Mouse (Mus musculus) heart, postnatal 0 days (tissue): ENCODE data around the gene Pou2f2. TPM values are rescaled to one million over a fixed set of nuclear protein-coding genes. Genes with fewer than 3 reads are reported as not detected.

Experiments
- ATAC-seq: fragments of 200-750 bp; cut with Nextera tagmentation; 2 replicates; pipeline ENCODE4 v1.8.0; 2017; ENCODE audit warnings: low read depth, moderate number of reproducible peaks, moderate library complexity; ENCODE audit not compliant: insufficient read depth
- DNase-seq: peaks from one replicate; pipeline ENCODE4 v3.0.0-alpha.2; 2016; ENCODE audit warnings: low spot score
- H3K27ac ChIP-seq: fragments of 300-500 bp; sonication (generic); 2 replicates; pipeline ENCODE4 v1.5.1; 2014; ENCODE audit warnings: low read depth, mild to moderate bottlenecking
- H3K27me3 ChIP-seq: fragments of 300-500 bp; sonication (generic); 2 replicates; pipeline ENCODE4 v1.6.1; 2014; ENCODE audit warnings: low read length, mixed read lengths; ENCODE audit not compliant: control insufficient read depth, insufficient read depth
- H3K36me3 ChIP-seq: fragments of 300-500 bp; sonication (generic); replicated peaks from 2 replicates; pipeline ENCODE4 v1.6.1; 2014; ENCODE audit warnings: low read length, mixed read lengths; ENCODE audit not compliant: control insufficient read depth, insufficient read depth
- H3K4me1 ChIP-seq: fragments of 300-500 bp; sonication (generic); 2 replicates; pipeline ENCODE4 v1.6.1; 2014; ENCODE audit warnings: antibody characterized with exemption; ENCODE audit not compliant: control insufficient read depth, insufficient read depth
- H3K4me2 ChIP-seq: fragments of 300-500 bp; sonication (generic); 2 replicates; pipeline ENCODE4 v1.6.1; 2014; ENCODE audit warnings: low read depth, mild to moderate bottlenecking, low read length, moderate library complexity
- H3K4me3 ChIP-seq: fragments of 300-500 bp; sonication (generic); 2 replicates; pipeline ENCODE4 v1.5.1; 2014; ENCODE audit warnings: low read depth, low read length
- H3K9ac ChIP-seq: fragments of 300-500 bp; sonication (generic); replicated peaks from 2 replicates; pipeline ENCODE4 v1.6.1; 2014; ENCODE audit warnings: low read depth, low read length, mixed read lengths
- H3K9me3 ChIP-seq: fragments of 300-500 bp; sonication (generic); replicated peaks from 2 replicates; pipeline ENCODE4 v1.6.1; 2016; ENCODE audit warnings: low read length; ENCODE audit not compliant: control insufficient read depth
- CTCF ChIP-seq: IDR thresholded peaks from 2 replicates; pipeline ENCODE4 v1.5.1; 2016; ENCODE audit warnings: antibody characterized with exemption, control low read depth, low read depth
- EP300 ChIP-seq: IDR thresholded peaks from 2 replicates; pipeline ENCODE4 v1.6.1; 2016; ENCODE audit warnings: antibody characterized with exemption, low read depth
- WGBS: fragments of 180-500 bp; shearing (Covaris S2); extraction: QIAGEN DNeasy Blood & Tissue Kit; methylation state at CpG from one replicate; pipeline ENCODE4 v1.1.7; 2014; 5-methylcytosine and 5-hydroxymethylcytosine counted together
- polyA plus RNA-seq: library from polyadenylated mRNA; unstranded; fragments of >200 nt; fragmentation: Nextera tagmentation; extraction: Ambion mirVana; gene quantifications from 2 replicates; pipeline ENCODE4 v1.2.1, GENCODE M21; 2015
- total RNA-seq: library from RNA; depleted of rRNA; stranded (reverse); fragments of >200 nt; gene quantifications from 2 replicates; pipeline ENCODE4 v1.2.3, GENCODE M21; 2014; ENCODE audit warnings: low replicate concordance

Gene Pou2f2
- total and polyA plus RNA-seq, 2 experiments from 2014 or later = under 0.01 to 0.25 TPM

GRCm38 (mm10) chr7:25151916-25152556 lies 27.5 kb downstream of the Pou2f2 start:
- H3K27ac ChIP-seq = no peak overlapping the region
- WGBS = 41% methylated on average over 10 of the region's 10 CpGs
- no peak overlapping the region for H3K4me3 ChIP-seq
- ATAC-seq (no peak), DNase-seq (no peak)
- no peak for TF ChIP-seq EP300
- TF ChIP-seq CTCF = no peak
- no peaks in the 10 kb centered on the region for H3K36me3 ChIP-seq
- H3K9me3 ChIP-seq = no peaks in the 10 kb centered on the region
- H3K9ac ChIP-seq = no peak overlapping the region
- H3K27me3 ChIP-seq = peaks cover 65% of the 10 kb centered on the region
- no peak overlapping the region for H3K4me2 ChIP-seq
- H3K4me1 ChIP-seq = no peaks in the 10 kb centered on the region

- no peak for DNase-seq
- H3K4me3 ChIP-seq = no peak overlapping the region
- no peaks in the 10 kb centered on the region for H3K9me3 ChIP-seq
- H3K27ac ChIP-seq = no peak overlapping the region
- H3K4me1 ChIP-seq = no peaks in the 10 kb centered on the region
- TF ChIP-seq CTCF (no peak), EP300 (no peak)
- H3K27me3 ChIP-seq = peaks cover 60% of the 10 kb centered on the region
- no peaks in the 10 kb centered on the region for H3K36me3 ChIP-seq
- H3K9ac ChIP-seq = no peak overlapping the region
- H3K4me2 ChIP-seq = no peak overlapping the region
- WGBS = 3% methylated on average over 6 of the region's 7 CpGs
- no peak for ATAC-seq
Observed at GRCm38 (mm10) chr7:25151009-25151408, 28.5 kb downstream of the Pou2f2 start.

GRCm38 (mm10) chr7:25150151-25150663 lies 29.3 kb downstream of the Pou2f2 start:
- no peak overlapping the region for H3K9ac ChIP-seq
- no peak for ATAC-seq
- H3K4me1 ChIP-seq = no peaks in the 10 kb centered on the region
- no peak overlapping the region for H3K4me3 ChIP-seq
- peaks cover 53% of the 10 kb centered on the region for H3K27me3 ChIP-seq
- no peak overlapping the region for H3K27ac ChIP-seq
- DNase-seq = no peak
- 3% methylated on average over 12 of the region's 18 CpGs for WGBS
- H3K9me3 ChIP-seq = no peaks in the 10 kb centered on the region
- TF ChIP-seq EP300 (no peak), CTCF (no peak)
- no peaks in the 10 kb centered on the region for H3K36me3 ChIP-seq
- H3K4me2 ChIP-seq = no peak overlapping the region

GRCm38 (mm10) chr7:25145896-25146295 lies 33.6 kb downstream of the Pou2f2 start:
- Histone ChIP-seq H3K4me3 (no peak overlapping the region), H3K27ac (no peak overlapping the region), H3K27me3 (peaks cover 27% of the 10 kb centered on the region), H3K9ac (no peak overlapping the region), H3K9me3 (no peaks in the 10 kb centered on the region), H3K36me3 (no peaks in the 10 kb centered on the region), H3K4me1 (no peaks in the 10 kb centered on the region), H3K4me2 (no peak overlapping the region)
- WGBS = 12% methylated on average over 10 of the region's 10 CpGs
- ATAC-seq (no peak), DNase-seq (peak; percentile 19)
- TF ChIP-seq EP300 (no peak), CTCF (no peak)

- Histone ChIP-seq H3K27ac (no peak overlapping the region), H3K9me3 (no peaks in the 10 kb centered on the region), H3K4me3 (no peak overlapping the region), H3K4me2 (no peak overlapping the region), H3K4me1 (no peaks in the 10 kb centered on the region), H3K9ac (no peak overlapping the region), H3K36me3 (no peaks in the 10 kb centered on the region), H3K27me3 (peaks cover 7% of the 10 kb centered on the region; the same call in 1 of the 2 replicates)
- peak; percentile 53 for DNase-seq
- peak; percentile 69 for ATAC-seq
- WGBS = 0% methylated on average over 5 of the region's 5 CpGs
- no peak for TF ChIP-seq EP300
- peak; percentile 25 for TF ChIP-seq CTCF
Observed at GRCm38 (mm10) chr7:25141761-25142160, 37.8 kb downstream of the Pou2f2 start.

- DNase-seq (no peak), ATAC-seq (no peak)
- H3K36me3 ChIP-seq = no peaks in the 10 kb centered on the region
- H3K9ac ChIP-seq = no peak overlapping the region
- TF ChIP-seq CTCF (no peak), EP300 (no peak)
- no peak overlapping the region for H3K4me3 ChIP-seq
- H3K27me3 ChIP-seq = peaks cover 41% of the 10 kb centered on the region
- no peaks in the 10 kb centered on the region for H3K9me3 ChIP-seq
- 41% methylated on average over 3 of the region's 3 CpGs for WGBS
- no peak overlapping the region for H3K27ac ChIP-seq
- H3K4me2 ChIP-seq = no peak overlapping the region
- no peaks in the 10 kb centered on the region for H3K4me1 ChIP-seq
Observed at GRCm38 (mm10) chr7:25137553-25137952, 42.0 kb downstream of the Pou2f2 start.
